Mouse (Mus musculus): ENCODE measurements around the gene Crocc2. TPM values are rescaled to one million over a fixed set of nuclear protein-coding genes. Genes with fewer than 3 reads are reported as not detected.

Crocc2 gene
- polyA plus RNA-seq, 1 experiment, result 0.01 TPM

DNA sequence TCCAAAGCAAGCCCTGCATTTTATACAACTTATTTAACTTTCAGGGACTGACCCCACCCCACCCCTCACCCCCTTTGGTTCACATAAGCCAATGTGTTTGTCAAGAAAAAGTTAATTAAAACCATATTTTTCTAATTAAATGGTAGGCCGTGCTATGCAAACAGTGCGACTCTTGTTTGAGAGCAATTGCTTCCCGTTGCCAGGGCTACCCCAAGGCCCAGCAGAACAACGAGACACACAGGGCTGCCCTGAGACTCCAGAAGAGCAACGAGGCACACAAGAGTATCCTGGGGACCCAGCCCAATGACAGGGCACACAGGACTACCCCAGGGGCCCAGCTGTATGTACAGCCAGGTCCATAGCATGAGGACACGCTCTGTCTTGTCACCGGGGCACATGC, 52.3 kb downstream of the Crocc2 start:
- no peak overlapping the region for H3K4me3 ChIP-seq (ENCODE audit: insufficient read depth, poor library complexity, severe bottlenecking)
- TF ChIP-seq CTCF (IDR thresholded peaks at IDR 0.05; ENCODE audit: control insufficient read depth, insufficient read depth, insufficient read length) (no peak), MAX (IDR thresholded peaks at IDR 0.05) (no peak), MYOD1 (IDR thresholded peaks at IDR 0.05; ENCODE audit: control insufficient read depth, insufficient read length, low read depth) (no peak), MYOG (IDR thresholded peaks at IDR 0.05; ENCODE audit: control insufficient read depth, extremely low read depth, insufficient read length) (no peak), USF1 (IDR thresholded peaks at IDR 0.05; ENCODE audit: low read depth) (no peak), FOSL1 (IDR thresholded peaks at IDR 0.05; ENCODE audit: insufficient read depth, low read length, poor library complexity, severe bottlenecking) (no peak), CEBPB (IDR thresholded peaks at IDR 0.05; ENCODE audit: low read depth) (no peak)
- H3K27me3 ChIP-seq (ENCODE audit: control insufficient read depth, insufficient read depth, insufficient read length), result peaks cover 25% of the 10 kb centered on the region
- H3K79me2 ChIP-seq (ENCODE audit: control insufficient read depth, insufficient read depth), result no peaks in the 10 kb centered on the region
- no peaks in the 10 kb centered on the region for H3K36me3 ChIP-seq (ENCODE audit: control insufficient read depth, insufficient read depth)
- no peaks in the 10 kb centered on the region for H3K79me3 ChIP-seq (ENCODE audit: low read depth)
- no peak overlapping the region for H3ac ChIP-seq (ENCODE audit: control insufficient read depth, insufficient read length, low read depth)

DNA sequence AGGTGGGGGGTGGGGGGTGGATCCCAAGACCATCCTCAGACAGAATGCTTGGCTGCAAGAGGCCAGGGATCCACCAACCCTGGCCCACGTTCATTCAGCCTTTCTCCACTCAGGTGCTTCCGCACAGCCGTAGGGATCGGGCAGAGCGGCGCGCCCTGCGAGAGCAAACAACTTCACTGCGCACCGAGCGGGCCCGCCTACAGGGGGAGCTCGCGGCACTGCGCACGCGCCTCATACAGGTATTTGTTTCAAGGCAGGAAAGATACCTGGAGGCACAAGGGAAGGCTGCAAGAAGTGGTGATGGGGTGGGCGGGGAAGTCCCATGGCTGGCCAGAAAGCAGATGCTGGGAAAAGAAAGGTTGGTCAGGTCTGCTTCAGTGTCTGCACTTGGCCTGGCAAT, 55.4 kb downstream of the Crocc2 start:
- no peak overlapping the region for H3K4me3 ChIP-seq (ENCODE audit: insufficient read depth, poor library complexity, severe bottlenecking)
- TF ChIP-seq MYOD1 (IDR thresholded peaks at IDR 0.05; ENCODE audit: control insufficient read depth, insufficient read length, low read depth) (no peak), CTCF (IDR thresholded peaks at IDR 0.05; ENCODE audit: control insufficient read depth, insufficient read depth, insufficient read length) (peak; percentile 61)
- H3ac ChIP-seq (ENCODE audit: control insufficient read depth, insufficient read length, low read depth), result no peak overlapping the region

DNA sequence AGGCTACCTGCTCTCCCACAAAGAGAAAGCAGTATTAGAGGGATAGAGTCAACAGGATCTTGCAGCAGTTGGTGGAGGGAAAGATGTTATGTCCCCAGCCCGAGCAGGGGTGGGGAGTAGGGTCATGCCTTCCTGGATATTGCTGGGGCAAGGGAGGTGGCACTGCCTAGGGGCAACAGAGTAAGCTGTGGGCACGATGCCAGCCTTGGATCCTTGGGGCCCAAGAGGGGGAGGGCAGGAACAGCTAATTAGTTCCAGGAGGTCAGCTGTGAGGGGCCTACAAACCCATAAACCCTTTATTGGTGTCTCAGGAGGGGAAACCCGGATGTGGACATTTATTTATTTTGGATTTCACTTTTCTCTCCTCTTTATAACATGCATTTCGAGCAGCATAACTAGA, 56.7 kb downstream of the Crocc2 start:
- Histone ChIP-seq H3K79me2 (ENCODE audit: control insufficient read depth, insufficient read depth) (no peaks in the 10 kb centered on the region), H3K79me3 (ENCODE audit: low read depth) (no peaks in the 10 kb centered on the region), H3ac (ENCODE audit: control insufficient read depth, insufficient read length, low read depth) (no peak overlapping the region), H3K36me3 (ENCODE audit: control insufficient read depth, insufficient read depth) (no peaks in the 10 kb centered on the region), H3K4me3 (ENCODE audit: insufficient read depth, poor library complexity, severe bottlenecking) (no peak overlapping the region), H3K27me3 (ENCODE audit: control insufficient read depth, insufficient read depth, insufficient read length) (peaks cover 11% of the 10 kb centered on the region)
- TF ChIP-seq CTCF (IDR thresholded peaks at IDR 0.05; ENCODE audit: control insufficient read depth, insufficient read depth, insufficient read length) (no peak), USF1 (IDR thresholded peaks at IDR 0.05; ENCODE audit: low read depth) (no peak), MYOD1 (IDR thresholded peaks at IDR 0.05; ENCODE audit: control insufficient read depth, insufficient read length, low read depth) (no peak), FOSL1 (IDR thresholded peaks at IDR 0.05; ENCODE audit: insufficient read depth, low read length, poor library complexity, severe bottlenecking) (no peak), CEBPB (IDR thresholded peaks at IDR 0.05; ENCODE audit: low read depth) (no peak), MAX (IDR thresholded peaks at IDR 0.05) (no peak), MYOG (IDR thresholded peaks at IDR 0.05; ENCODE audit: control insufficient read depth, extremely low read depth, insufficient read length) (no peak)

More for the DNA sequence above, 55.4 kb downstream of the Crocc2 start:
- Histone ChIP-seq H3K36me3 (ENCODE audit: control insufficient read depth, insufficient read depth) (no peaks in the 10 kb centered on the region), H3K27me3 (ENCODE audit: control insufficient read depth, insufficient read depth, insufficient read length) (peaks cover 23% of the 10 kb centered on the region), H3K79me3 (ENCODE audit: low read depth) (no peaks in the 10 kb centered on the region), H3K79me2 (ENCODE audit: control insufficient read depth, insufficient read depth) (no peaks in the 10 kb centered on the region)

DNA sequence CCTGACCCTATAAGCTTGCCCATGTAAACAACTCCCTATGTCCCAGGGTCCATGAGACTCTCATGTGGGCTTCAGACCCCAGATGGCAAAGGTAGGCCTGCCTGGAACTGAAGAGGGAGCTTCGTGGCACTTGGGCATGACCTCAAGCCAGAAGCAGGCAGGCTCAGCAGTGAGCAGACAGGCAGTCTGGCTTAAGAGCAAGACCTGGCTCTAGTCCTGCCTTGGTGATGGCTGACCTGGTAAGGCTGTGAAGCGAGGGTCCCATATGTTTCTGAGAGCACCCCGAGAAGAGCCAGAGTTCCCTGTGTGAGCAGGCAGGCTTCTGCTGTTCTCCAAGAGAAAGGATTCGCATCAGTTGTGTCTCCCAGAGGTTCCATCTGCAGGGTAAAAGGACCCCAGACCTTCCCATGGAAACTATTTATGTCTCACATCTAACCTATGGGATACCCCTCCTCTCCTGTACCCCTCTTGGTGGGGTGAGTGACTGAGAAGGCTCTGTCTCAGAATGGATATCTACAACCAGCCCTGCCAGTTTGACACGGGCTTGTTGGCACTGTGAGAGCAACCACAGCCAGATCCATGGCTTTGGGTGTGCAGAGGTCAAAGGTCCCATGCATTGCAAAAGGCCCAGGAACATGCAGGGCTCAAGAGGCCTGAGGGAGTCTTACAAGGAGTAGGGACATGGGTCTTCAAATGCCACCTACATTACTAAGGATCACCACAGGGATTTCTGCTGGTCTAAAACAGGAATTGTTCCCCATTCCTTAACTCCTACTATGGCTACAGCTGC, 57.4 kb downstream of the Crocc2 start:
- no peak for TF ChIP-seq CTCF (IDR thresholded peaks at IDR 0.05; ENCODE audit: control insufficient read depth, insufficient read depth, insufficient read length)
- no peak for TF ChIP-seq CEBPB (IDR thresholded peaks at IDR 0.05; ENCODE audit: low read depth)
- no peak for TF ChIP-seq MYOD1 (IDR thresholded peaks at IDR 0.05; ENCODE audit: control insufficient read depth, insufficient read length, low read depth)
- TF ChIP-seq USF1 (IDR thresholded peaks at IDR 0.05; ENCODE audit: low read depth), result no peak
- no peak for TF ChIP-seq MYOG (IDR thresholded peaks at IDR 0.05; ENCODE audit: control insufficient read depth, extremely low read depth, insufficient read length)
- no peak for TF ChIP-seq MAX (IDR thresholded peaks at IDR 0.05)
- TF ChIP-seq FOSL1 (IDR thresholded peaks at IDR 0.05; ENCODE audit: insufficient read depth, low read length, poor library complexity, severe bottlenecking), result no peak
- Histone ChIP-seq H3K79me2 (ENCODE audit: control insufficient read depth, insufficient read depth) (no peaks in the 10 kb centered on the region), H3K4me3 (ENCODE audit: insufficient read depth, poor library complexity, severe bottlenecking) (no peak overlapping the region), H3K27me3 (ENCODE audit: control insufficient read depth, insufficient read depth, insufficient read length) (peaks cover 9% of the 10 kb centered on the region), H3K36me3 (ENCODE audit: control insufficient read depth, insufficient read depth) (no peaks in the 10 kb centered on the region), H3K79me3 (ENCODE audit: low read depth) (no peaks in the 10 kb centered on the region), H3ac (ENCODE audit: control insufficient read depth, insufficient read length, low read depth) (no peak overlapping the region)

DNA sequence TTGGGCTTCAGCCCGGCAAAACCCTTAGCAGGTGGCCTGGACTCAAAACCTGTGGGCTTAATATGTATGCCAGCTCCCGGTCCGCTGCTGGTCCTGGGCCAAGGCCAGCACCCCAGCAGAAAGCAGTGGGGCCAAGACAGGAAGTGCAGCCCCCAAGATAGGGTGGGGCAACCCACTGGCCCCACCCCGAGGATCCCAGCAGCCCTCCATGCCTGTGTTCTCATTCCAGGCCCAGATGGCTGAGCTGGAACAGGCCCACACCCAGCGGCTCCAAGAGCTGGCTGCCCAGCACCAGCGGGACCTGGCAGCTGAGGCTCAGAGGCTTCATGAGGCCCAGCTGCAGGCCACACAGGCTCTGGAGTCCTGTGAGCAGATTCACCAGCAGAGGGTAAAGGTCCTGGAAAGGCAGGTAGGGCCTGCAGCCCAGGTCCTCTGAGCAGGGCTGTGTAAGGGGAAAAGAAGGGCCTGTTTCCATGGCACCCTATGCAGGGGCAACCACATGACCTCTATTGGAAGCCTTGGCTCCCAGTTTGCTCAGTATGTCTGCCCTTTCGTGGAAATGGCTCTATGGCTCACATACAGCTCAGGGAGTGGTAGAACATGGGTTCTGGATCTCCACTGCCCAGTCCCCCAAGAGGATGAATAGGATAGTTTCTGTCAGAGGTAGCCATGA, 58.9 kb downstream of the Crocc2 start:
- H3K36me3 ChIP-seq (ENCODE audit: control insufficient read depth, insufficient read depth), result no peaks in the 10 kb centered on the region

More for the DNA sequence above, 58.9 kb downstream of the Crocc2 start:
- Histone ChIP-seq H3K27me3 (ENCODE audit: control insufficient read depth, insufficient read depth, insufficient read length) (peaks cover 5% of the 10 kb centered on the region), H3K79me3 (ENCODE audit: low read depth) (no peaks in the 10 kb centered on the region), H3K4me3 (ENCODE audit: insufficient read depth, poor library complexity, severe bottlenecking) (no peak overlapping the region), H3ac (ENCODE audit: control insufficient read depth, insufficient read length, low read depth) (no peak overlapping the region), H3K79me2 (ENCODE audit: control insufficient read depth, insufficient read depth) (no peaks in the 10 kb centered on the region)
- TF ChIP-seq CEBPB (IDR thresholded peaks at IDR 0.05; ENCODE audit: low read depth), result no peak
- TF ChIP-seq FOSL1 (IDR thresholded peaks at IDR 0.05; ENCODE audit: insufficient read depth, low read length, poor library complexity, severe bottlenecking), result no peak
- no peak for TF ChIP-seq MYOG (IDR thresholded peaks at IDR 0.05; ENCODE audit: control insufficient read depth, extremely low read depth, insufficient read length)
- no peak for TF ChIP-seq MYOD1 (IDR thresholded peaks at IDR 0.05; ENCODE audit: control insufficient read depth, insufficient read length, low read depth)
- TF ChIP-seq CTCF (IDR thresholded peaks at IDR 0.05; ENCODE audit: control insufficient read depth, insufficient read depth, insufficient read length), result no peak
- TF ChIP-seq USF1 (IDR thresholded peaks at IDR 0.05; ENCODE audit: low read depth), result no peak
- no peak for TF ChIP-seq MAX (IDR thresholded peaks at IDR 0.05)

All from C2C12 (cell line).